Mouse (Mus musculus) lung, adult 2 months (tissue): Measurements from ENCODE around the gene Ccdc65.
A peak's percentile ranks its signal among the peaks of the same experiment; 100 is the strongest.

Source experiments
- CTCF ChIP-seq: fragments of 200-500 bp; IDR thresholded peaks from 2 replicates; pipeline ENCODE4 v1.5.1; 2011; ENCODE audit warnings: mild to moderate bottlenecking, low read length, control low read depth; ENCODE audit not compliant: insufficient read depth
- POLR2A ChIP-seq: fragments of 200-500 bp; IDR thresholded peaks from 2 replicates; pipeline ENCODE4 v1.6.1; 2011; ENCODE audit warnings: low read depth, mild to moderate bottlenecking, control low read depth, low read length, borderline replicate concordance; ENCODE audit errors: extremely low read depth

GRCm38 (mm10) chr15:98710442-98710841 is 2.4 kb downstream of the Ccdc65 start:
- TF ChIP-seq CTCF (peak; percentile 71), POLR2A (no peak)
